Mouse (Mus musculus): Measurements from ENCODE around the gene Gm3336. TPM values are rescaled to one million over a fixed set of nuclear protein-coding genes. Genes with fewer than 3 reads are reported as not detected.

The Gm3336 gene
- polyA plus RNA-seq, 1 experiment from 2014 or later: 0.15 TPM

GRCm38 (mm10) chr8:70744806-70745205, 26.5 kb downstream of the Gm3336 start:
- Histone ChIP-seq H3K36me3 (ENCODE audit: control insufficient read depth, insufficient read depth, low read length) (no peaks in the 10 kb centered on the region), H3K4me3 (ENCODE audit: low read depth, low read length) (no peak overlapping the region), H3K4me1 (replicated peaks; ENCODE audit: control insufficient read depth, insufficient read depth, low read length) (peaks cover 12% of the 10 kb centered on the region), H3K4me2 (no peak overlapping the region), H3K9ac (ENCODE audit: low read depth, low read length) (no peak overlapping the region), H3K9me3 (ENCODE audit: control insufficient read depth, low read length) (no peaks in the 10 kb centered on the region), H3K27ac (ENCODE audit: low read depth, low read length) (no peak overlapping the region), H3K27me3 (replicated peaks; ENCODE audit: control insufficient read depth, insufficient read depth, low read length) (peaks cover 92% of the 10 kb centered on the region)
- DNase-seq (ENCODE audit: low spot score) (no peak), ATAC-seq (replicated peaks; ENCODE audit: low FRiP score) (no peak)
- 34% methylated on average over 11 of the region's 11 CpGs for WGBS

- Histone ChIP-seq H3K4me2 (no peak overlapping the region), H3K9me3 (ENCODE audit: control insufficient read depth, low read length) (no peaks in the 10 kb centered on the region), H3K9ac (ENCODE audit: low read depth, low read length) (no peak overlapping the region), H3K4me3 (ENCODE audit: low read depth, low read length) (no peak overlapping the region), H3K36me3 (ENCODE audit: control insufficient read depth, insufficient read depth, low read length) (no peaks in the 10 kb centered on the region), H3K27me3 (replicated peaks; ENCODE audit: control insufficient read depth, insufficient read depth, low read length) (peaks cover 91% of the 10 kb centered on the region), H3K4me1 (replicated peaks; ENCODE audit: control insufficient read depth, insufficient read depth, low read length) (peaks cover 12% of the 10 kb centered on the region), H3K27ac (ENCODE audit: low read depth, low read length) (no peak overlapping the region)
- ATAC-seq (replicated peaks; ENCODE audit: low FRiP score) (no peak), DNase-seq (ENCODE audit: low spot score) (no peak)
- 40% methylated on average over 19 of the region's 19 CpGs for WGBS
These were observed 27.4 kb downstream of the Gm3336 start for GRCm38 (mm10) chr8:70745691-70746220.

- Histone ChIP-seq H3K4me3 (ENCODE audit: low read depth, low read length) (no peak overlapping the region), H3K9ac (ENCODE audit: low read depth, low read length) (no peak overlapping the region), H3K27ac (ENCODE audit: low read depth, low read length) (no peak overlapping the region), H3K4me1 (replicated peaks; ENCODE audit: control insufficient read depth, insufficient read depth, low read length) (peaks cover 12% of the 10 kb centered on the region), H3K4me2 (no peak overlapping the region), H3K36me3 (ENCODE audit: control insufficient read depth, insufficient read depth, low read length) (no peaks in the 10 kb centered on the region), H3K27me3 (replicated peaks; ENCODE audit: control insufficient read depth, insufficient read depth, low read length) (peaks cover 84% of the 10 kb centered on the region), H3K9me3 (ENCODE audit: control insufficient read depth, low read length) (no peaks in the 10 kb centered on the region)
- DNase-seq (ENCODE audit: low spot score) (no peak), ATAC-seq (replicated peaks; ENCODE audit: low FRiP score) (no peak)
- 59% methylated on average over 9 of the region's 9 CpGs for WGBS
These were observed 28.3 kb downstream of the Gm3336 start for GRCm38 (mm10) chr8:70746676-70747075.

- H3K27me3 ChIP-seq (replicated peaks; ENCODE audit: control insufficient read depth, insufficient read depth, low read length): peaks cover 77% of the 10 kb centered on the region
- no peaks in the 10 kb centered on the region for H3K36me3 ChIP-seq (ENCODE audit: control insufficient read depth, insufficient read depth, low read length)
- H3K9ac ChIP-seq (ENCODE audit: low read depth, low read length): no peak overlapping the region
- no peak overlapping the region for H3K27ac ChIP-seq (ENCODE audit: low read depth, low read length)
- ATAC-seq (replicated peaks; ENCODE audit: low FRiP score) (no peak), DNase-seq (ENCODE audit: low spot score) (no peak)
- H3K9me3 ChIP-seq (ENCODE audit: control insufficient read depth, low read length): no peaks in the 10 kb centered on the region
- WGBS: 78% methylated on average over 18 of the region's 18 CpGs
- H3K4me1 ChIP-seq (replicated peaks; ENCODE audit: control insufficient read depth, insufficient read depth, low read length): peaks cover 10% of the 10 kb centered on the region; the same call in 1 of the 2 replicates
- no peak overlapping the region for H3K4me2 ChIP-seq
- H3K4me3 ChIP-seq (ENCODE audit: low read depth, low read length): no peak overlapping the region
These were observed 29.0 kb downstream of the Gm3336 start for GRCm38 (mm10) chr8:70747211-70747890.

GRCm38 (mm10) chr8:70748246-70749096, 30.1 kb downstream of the Gm3336 start:
- H3K4me2 ChIP-seq: no peak overlapping the region
- ATAC-seq (replicated peaks; ENCODE audit: low FRiP score) (no peak), DNase-seq (ENCODE audit: low spot score) (no peak)
- no peak overlapping the region for H3K9ac ChIP-seq (ENCODE audit: low read depth, low read length)
- H3K9me3 ChIP-seq (ENCODE audit: control insufficient read depth, low read length): no peaks in the 10 kb centered on the region
- peaks cover 14% of the 10 kb centered on the region for H3K4me1 ChIP-seq (replicated peaks; ENCODE audit: control insufficient read depth, insufficient read depth, low read length)
- no peak overlapping the region for H3K4me3 ChIP-seq (ENCODE audit: low read depth, low read length)
- 74% methylated on average over 23 of the region's 23 CpGs for WGBS
- no peak overlapping the region for H3K27ac ChIP-seq (ENCODE audit: low read depth, low read length)
- H3K27me3 ChIP-seq (replicated peaks; ENCODE audit: control insufficient read depth, insufficient read depth, low read length): peaks cover 66% of the 10 kb centered on the region
- H3K36me3 ChIP-seq (ENCODE audit: control insufficient read depth, insufficient read depth, low read length): no peaks in the 10 kb centered on the region

GRCm38 (mm10) chr8:70749097-70749674, 30.8 kb downstream of the Gm3336 start:
- DNase-seq (ENCODE audit: low spot score): no peak
- ATAC-seq (replicated peaks; ENCODE audit: low FRiP score): no peak
- Histone ChIP-seq H3K36me3 (ENCODE audit: control insufficient read depth, insufficient read depth, low read length) (no peaks in the 10 kb centered on the region), H3K4me2 (no peak overlapping the region), H3K9me3 (ENCODE audit: control insufficient read depth, low read length) (no peaks in the 10 kb centered on the region), H3K27ac (ENCODE audit: low read depth, low read length) (no peak overlapping the region), H3K27me3 (replicated peaks; ENCODE audit: control insufficient read depth, insufficient read depth, low read length) (peaks cover 59% of the 10 kb centered on the region), H3K4me3 (ENCODE audit: low read depth, low read length) (no peak overlapping the region), H3K9ac (ENCODE audit: low read depth, low read length) (no peak overlapping the region), H3K4me1 (replicated peaks; ENCODE audit: control insufficient read depth, insufficient read depth, low read length) (peaks cover 14% of the 10 kb centered on the region)
- 73% methylated on average over 19 of the region's 19 CpGs for WGBS

GRCm38 (mm10) chr8:70750128-70750680, 31.9 kb downstream of the Gm3336 start:
- ATAC-seq (replicated peaks; ENCODE audit: low FRiP score) (no peak), DNase-seq (ENCODE audit: low spot score) (no peak)
- peaks cover 49% of the 10 kb centered on the region for H3K27me3 ChIP-seq (replicated peaks; ENCODE audit: control insufficient read depth, insufficient read depth, low read length)
- H3K4me2 ChIP-seq: no peak overlapping the region
- no peaks in the 10 kb centered on the region for H3K36me3 ChIP-seq (ENCODE audit: control insufficient read depth, insufficient read depth, low read length)
- H3K4me3 ChIP-seq (ENCODE audit: low read depth, low read length): no peak overlapping the region
- 79% methylated on average over 13 of the region's 13 CpGs for WGBS
- H3K9ac ChIP-seq (ENCODE audit: low read depth, low read length): no peak overlapping the region
- H3K27ac ChIP-seq (ENCODE audit: low read depth, low read length): no peak overlapping the region
- H3K9me3 ChIP-seq (ENCODE audit: control insufficient read depth, low read length): no peaks in the 10 kb centered on the region
- peaks cover 19% of the 10 kb centered on the region for H3K4me1 ChIP-seq (replicated peaks; ENCODE audit: control insufficient read depth, insufficient read depth, low read length)

GRCm38 (mm10) chr8:70752000-70752764, 33.8 kb downstream of the Gm3336 start:
- ATAC-seq (replicated peaks; ENCODE audit: low FRiP score) (no peak), DNase-seq (ENCODE audit: low spot score) (no peak)
- Histone ChIP-seq H3K27ac (ENCODE audit: low read depth, low read length) (peak overlapping the region; percentile 67; the same call in 1 of the 2 replicates), H3K27me3 (replicated peaks; ENCODE audit: control insufficient read depth, insufficient read depth, low read length) (peaks cover 30% of the 10 kb centered on the region), H3K36me3 (ENCODE audit: control insufficient read depth, insufficient read depth, low read length) (no peaks in the 10 kb centered on the region; the same call in 1 of the 2 replicates), H3K4me3 (ENCODE audit: low read depth, low read length) (no peak overlapping the region), H3K4me2 (peak overlapping the region; percentile 68; the same call in 1 of the 2 replicates), H3K9ac (ENCODE audit: low read depth, low read length) (no peak overlapping the region), H3K9me3 (ENCODE audit: control insufficient read depth, low read length) (no peaks in the 10 kb centered on the region), H3K4me1 (replicated peaks; ENCODE audit: control insufficient read depth, insufficient read depth, low read length) (peaks cover 24% of the 10 kb centered on the region)
- 27% methylated on average over 11 of the region's 11 CpGs for WGBS

Measured in liver, embryonic 11.5 days (tissue).